Mouse (Mus musculus) hindbrain, embryonic 14.5 days (tissue): Measurements from ENCODE around the gene Cntrob. TPM values are rescaled to one million over a fixed set of nuclear protein-coding genes. Genes with fewer than 3 reads are reported as not detected.

Experiments used
- ATAC-seq: fragments of 200-750 bp; cut with Nextera tagmentation; 2 replicates; pipeline ENCODE4 v1.8.0; 2017; ENCODE audit warnings: moderate number of reproducible peaks, mild to moderate bottlenecking, moderate TSS enrichment, moderate library complexity; ENCODE audit not compliant: low FRiP score
- DNase-seq: peaks from one replicate; pipeline ENCODE4 v3.0.0-alpha.2; 2015; ENCODE audit warnings: low spot score
- H3K27ac ChIP-seq: fragments of 300-500 bp; sonication (generic); 2 replicates; pipeline ENCODE4 v1.5.1; 2014; ENCODE audit warnings: mild to moderate bottlenecking, moderate library complexity
- H3K27me3 ChIP-seq: fragments of 300-500 bp; sonication (generic); 2 replicates; pipeline ENCODE4 v1.6.1; 2014; ENCODE audit warnings: mild to moderate bottlenecking, low read length, mixed read lengths; ENCODE audit not compliant: control insufficient read depth, insufficient read depth
- H3K36me3 ChIP-seq: fragments of 300-500 bp; sonication (generic); replicated peaks from 2 replicates; pipeline ENCODE4 v1.6.1; 2014; ENCODE audit not compliant: control insufficient read depth, insufficient read depth
- H3K4me1 ChIP-seq: fragments of 300-500 bp; sonication (generic); replicated peaks from 2 replicates; pipeline ENCODE4 v1.6.1; 2014; ENCODE audit warnings: antibody characterized with exemption, low read length, mixed read lengths; ENCODE audit not compliant: control insufficient read depth, insufficient read depth
- H3K4me2 ChIP-seq: fragments of 300-500 bp; sonication (generic); replicated peaks from 2 replicates; pipeline ENCODE4 v1.6.1; 2014; ENCODE audit warnings: mild to moderate bottlenecking, moderate library complexity
- H3K4me3 ChIP-seq: fragments of 300-500 bp; sonication (generic); replicated peaks from 2 replicates; pipeline ENCODE4 v1.5.1; 2014; ENCODE audit warnings: mild to moderate bottlenecking, low read length
- H3K9ac ChIP-seq: fragments of 300-500 bp; sonication (generic); 2 replicates; pipeline ENCODE4 v1.6.1; 2014
- H3K9me3 ChIP-seq: fragments of 300-500 bp; sonication (generic); 2 replicates; pipeline ENCODE4 v1.6.1; 2016; ENCODE audit warnings: low read length; ENCODE audit not compliant: control insufficient read depth
- WGBS: fragments of 180-500 bp; shearing (Covaris S2); extraction: QIAGEN DNeasy Blood & Tissue Kit; methylation state at CpG from one replicate; pipeline ENCODE4 v1.1.7; 2014; 5-methylcytosine and 5-hydroxymethylcytosine counted together
- polyA plus RNA-seq: library from polyadenylated mRNA; unstranded; fragments of >200 nt; fragmentation: Nextera tagmentation; extraction: Ambion mirVana; gene quantifications from 2 replicates; pipeline ENCODE4 v1.2.1, GENCODE M21; 2014

Cntrob gene
- polyA plus RNA-seq, 1 experiment from 2014 or later = 12.3 TPM

- Histone ChIP-seq H3K9me3 (no peaks in the 10 kb centered on the region), H3K36me3 (no peaks in the 10 kb centered on the region), H3K27ac (no peak overlapping the region), H3K4me1 (no peaks in the 10 kb centered on the region), H3K4me3 (no peak overlapping the region), H3K9ac (no peak overlapping the region), H3K27me3 (no peaks in the 10 kb centered on the region), H3K4me2 (no peak overlapping the region)
- ATAC-seq (no peak), DNase-seq (no peak)
- 66% methylated on average over 5 of the region's 5 CpGs for WGBS
Observed at GRCm38 (mm10) chr11:69277267-69277666, 46.3 kb downstream of the Cntrob start.

- Histone ChIP-seq H3K9me3 (no peaks in the 10 kb centered on the region), H3K27me3 (no peaks in the 10 kb centered on the region), H3K36me3 (no peaks in the 10 kb centered on the region), H3K4me1 (no peaks in the 10 kb centered on the region), H3K4me2 (no peak overlapping the region), H3K9ac (no peak overlapping the region), H3K4me3 (no peak overlapping the region), H3K27ac (no peak overlapping the region)
- no peak for ATAC-seq
- DNase-seq = no peak
- WGBS = 83% methylated on average over 2 of the region's 2 CpGs
Observed at GRCm38 (mm10) chr11:69276081-69276480, 47.5 kb downstream of the Cntrob start.

- no peak for DNase-seq
- Histone ChIP-seq H3K4me2 (no peak overlapping the region), H3K27me3 (no peaks in the 10 kb centered on the region), H3K4me3 (no peak overlapping the region), H3K9me3 (no peaks in the 10 kb centered on the region), H3K4me1 (no peaks in the 10 kb centered on the region), H3K9ac (no peak overlapping the region), H3K36me3 (no peaks in the 10 kb centered on the region), H3K27ac (no peak overlapping the region)
- 83% methylated on average over 6 of the region's 6 CpGs for WGBS
- no peak for ATAC-seq
Observed at GRCm38 (mm10) chr11:69275650-69276049, 47.9 kb downstream of the Cntrob start.

GRCm38 (mm10) chr11:69272122-69272740 lies 51.3 kb downstream of the Cntrob start:
- H3K36me3 ChIP-seq = no peaks in the 10 kb centered on the region
- H3K27me3 ChIP-seq = no peaks in the 10 kb centered on the region
- no peak overlapping the region for H3K4me3 ChIP-seq
- no peaks in the 10 kb centered on the region for H3K9me3 ChIP-seq
- no peak overlapping the region for H3K9ac ChIP-seq
- no peaks in the 10 kb centered on the region for H3K4me1 ChIP-seq
- DNase-seq (peak; percentile 91), ATAC-seq (no peak)
- H3K27ac ChIP-seq = no peak overlapping the region
- WGBS = 39% methylated on average over 16 of the region's 16 CpGs
- no peak overlapping the region for H3K4me2 ChIP-seq

- 19% methylated on average over 13 of the region's 13 CpGs for WGBS
- Histone ChIP-seq H3K9ac (no peak overlapping the region), H3K4me1 (peaks cover 15% of the 10 kb centered on the region), H3K4me3 (no peak overlapping the region), H3K36me3 (no peaks in the 10 kb centered on the region), H3K4me2 (no peak overlapping the region), H3K27me3 (no peaks in the 10 kb centered on the region), H3K9me3 (no peaks in the 10 kb centered on the region), H3K27ac (no peak overlapping the region)
- DNase-seq = peak; percentile 84
- no peak for ATAC-seq
Observed at GRCm38 (mm10) chr11:69269575-69269974, 54.0 kb downstream of the Cntrob start.

GRCm38 (mm10) chr11:69268100-69268499 lies 55.5 kb downstream of the Cntrob start:
- peaks cover 15% of the 10 kb centered on the region for H3K4me1 ChIP-seq
- H3K27me3 ChIP-seq = no peaks in the 10 kb centered on the region
- no peaks in the 10 kb centered on the region for H3K9me3 ChIP-seq
- ATAC-seq (no peak), DNase-seq (no peak)
- no peaks in the 10 kb centered on the region for H3K36me3 ChIP-seq
- no peak overlapping the region for H3K4me3 ChIP-seq
- H3K4me2 ChIP-seq = no peak overlapping the region
- no peak overlapping the region for H3K27ac ChIP-seq
- H3K9ac ChIP-seq = no peak overlapping the region
- WGBS = 84% methylated on average over 13 of the region's 13 CpGs

- Histone ChIP-seq H3K9ac (no peak overlapping the region), H3K4me2 (no peak overlapping the region), H3K4me1 (peaks cover 15% of the 10 kb centered on the region), H3K27ac (no peak overlapping the region), H3K4me3 (no peak overlapping the region), H3K9me3 (no peaks in the 10 kb centered on the region), H3K27me3 (no peaks in the 10 kb centered on the region), H3K36me3 (no peaks in the 10 kb centered on the region)
- WGBS = 29% methylated on average over 7 of the region's 7 CpGs
- ATAC-seq (0 out of 2 replicates have a peak, but pooled peaks have one; percentile 17), DNase-seq (peak; percentile 74)
Observed at GRCm38 (mm10) chr11:69267341-69267740, 56.2 kb downstream of the Cntrob start.

GRCm38 (mm10) chr11:69266253-69266652 lies 57.3 kb downstream of the Cntrob start:
- peak; percentile 84 for ATAC-seq
- Histone ChIP-seq H3K9me3 (no peaks in the 10 kb centered on the region), H3K4me1 (peaks cover 15% of the 10 kb centered on the region), H3K27ac (peak overlapping the region; percentile 56), H3K4me3 (no peak overlapping the region; the same call in 1 of the 2 replicates), H3K4me2 (peak overlapping the region; percentile 44), H3K9ac (peak overlapping the region; percentile 29; the same call in 1 of the 2 replicates), H3K27me3 (no peaks in the 10 kb centered on the region), H3K36me3 (no peaks in the 10 kb centered on the region)
- DNase-seq = peak; percentile 74
- 9% methylated on average over 10 of the region's 10 CpGs for WGBS

- peak overlapping the region; percentile 29; the same call in 1 of the 2 replicates for H3K9ac ChIP-seq
- 69% methylated on average over 9 of the region's 9 CpGs for WGBS
Observed at GRCm38 (mm10) chr11:69265410-69265809, 58.2 kb downstream of the Cntrob start.

More at GRCm38 (mm10) chr11:69265410-69265809, 58.2 kb downstream of the Cntrob start:
- ATAC-seq (no peak), DNase-seq (no peak)
- Histone ChIP-seq H3K4me2 (0 out of 2 replicates have a peak overlapping the region, but pooled peaks have one; percentile 44), H3K4me3 (no peak overlapping the region), H3K27me3 (no peaks in the 10 kb centered on the region), H3K27ac (peak overlapping the region; percentile 56), H3K36me3 (no peaks in the 10 kb centered on the region), H3K9me3 (no peaks in the 10 kb centered on the region), H3K4me1 (peaks cover 15% of the 10 kb centered on the region)
